Mouse (Mus musculus): ENCODE measurements around the gene Calr.

The Calr gene

GRCm38 (mm10) chr8:84814555-84815441, 31.9 kb downstream of the Calr start:
- DNase-seq, result no peak

GRCm38 (mm10) chr8:84814240-84814554, 32.5 kb downstream of the Calr start:
- DNase-seq, result no peak

GRCm38 (mm10) chr8:84813830-84814229, 32.9 kb downstream of the Calr start:
- DNase-seq, result no peak

GRCm38 (mm10) chr8:84813059-84813458, 33.7 kb downstream of the Calr start:
- DNase-seq, result peak; percentile 85

- no peak for DNase-seq
These were observed 35.4 kb downstream of the Calr start for GRCm38 (mm10) chr8:84811303-84811702.

GRCm38 (mm10) chr8:84810896-84811295, 35.8 kb downstream of the Calr start:
- peak; percentile 94 for DNase-seq

GRCm38 (mm10) chr8:84809941-84810280, 36.8 kb downstream of the Calr start:
- no peak for DNase-seq

GRCm38 (mm10) chr8:84809109-84809940, 37.4 kb downstream of the Calr start:
- no peak for DNase-seq

GRCm38 (mm10) chr8:84806031-84806430, 40.7 kb downstream of the Calr start:
- DNase-seq, result no peak

GRCm38 (mm10) chr8:84799999-84800831, 46.5 kb downstream of the Calr start, which contains the start of gene Nfix:
Nfix (minus strand) TSS chr8:84800344.
- DNase-seq, result peak; percentile 78

- peak; percentile 71 for DNase-seq
These were observed 47.4 kb downstream of the Calr start for GRCm38 (mm10) chr8:84799136-84799931.

GRCm38 (mm10) chr8:84798446-84799135, 48.1 kb downstream of the Calr start:
- no peak for DNase-seq

- DNase-seq, result no peak
These were observed 48.8 kb downstream of the Calr start for GRCm38 (mm10) chr8:84797971-84798370.

GRCm38 (mm10) chr8:84797256-84797797, 49.4 kb downstream of the Calr start:
- DNase-seq, result no peak

- no peak for DNase-seq
These were observed 52.2 kb downstream of the Calr start for GRCm38 (mm10) chr8:84794486-84794885.

- no peak for DNase-seq
These were observed 52.8 kb downstream of the Calr start for GRCm38 (mm10) chr8:84793791-84794485.

GRCm38 (mm10) chr8:84793134-84793533, 53.6 kb downstream of the Calr start:
- no peak for DNase-seq

- no peak for DNase-seq
These were observed 54.2 kb downstream of the Calr start for GRCm38 (mm10) chr8:84792429-84792947.
